Mouse (Mus musculus) E14TG2a.4 (cell line): ENCODE data around the gene Dync1i1.

Source experiments
- CTCF ChIP-seq: conservative IDR thresholded peaks from 2 replicates; pipeline ENCODE4 v1.5.1; 2014; ENCODE audit warnings: low read length
- NANOG ChIP-seq: IDR thresholded peaks from 2 replicates; pipeline ENCODE4 v1.6.1; 2014; ENCODE audit warnings: borderline replicate concordance, low read length, mixed read lengths
- POU5F1 ChIP-seq: IDR thresholded peaks from 2 replicates; pipeline ENCODE4 v1.6.1; 2014; ENCODE audit warnings: low read length, borderline replicate concordance

- no peak for TF ChIP-seq CTCF
- no peak for TF ChIP-seq NANOG
- TF ChIP-seq POU5F1 = no peak
Measured at GRCm38 (mm10) chr6:5781752-5782151, 56.3 kb downstream of the Dync1i1 start.
